Mouse (Mus musculus) gastrocnemius, postnatal 36 days (tissue): ENCODE results near the gene Hoxd12. TPM values are rescaled to one million over a fixed set of nuclear protein-coding genes. Genes with fewer than 3 reads are reported as not detected.
A peak's percentile ranks its signal among the peaks of the same experiment; 100 is the strongest.

Experiments used
- DNase-seq, 2 experiments: peaks; one replicate each; pipeline ENCODE4 v3.0.0; 2022
- intact Hi-C: fragments of 180-260 bp; cut with DNase I; formaldehyde crosslinking; loops from one replicate; pipeline ENCODE4 v1.15.1; 2025
- total RNA-seq, 2 experiments: library from RNA; stranded (reverse); gene quantifications; 2 replicates each; pipeline ENCODE4 v1.2.3; 2021

Gene Hoxd12
- total RNA-seq, 2 experiments from 2014 or later = not detected

DNA sequence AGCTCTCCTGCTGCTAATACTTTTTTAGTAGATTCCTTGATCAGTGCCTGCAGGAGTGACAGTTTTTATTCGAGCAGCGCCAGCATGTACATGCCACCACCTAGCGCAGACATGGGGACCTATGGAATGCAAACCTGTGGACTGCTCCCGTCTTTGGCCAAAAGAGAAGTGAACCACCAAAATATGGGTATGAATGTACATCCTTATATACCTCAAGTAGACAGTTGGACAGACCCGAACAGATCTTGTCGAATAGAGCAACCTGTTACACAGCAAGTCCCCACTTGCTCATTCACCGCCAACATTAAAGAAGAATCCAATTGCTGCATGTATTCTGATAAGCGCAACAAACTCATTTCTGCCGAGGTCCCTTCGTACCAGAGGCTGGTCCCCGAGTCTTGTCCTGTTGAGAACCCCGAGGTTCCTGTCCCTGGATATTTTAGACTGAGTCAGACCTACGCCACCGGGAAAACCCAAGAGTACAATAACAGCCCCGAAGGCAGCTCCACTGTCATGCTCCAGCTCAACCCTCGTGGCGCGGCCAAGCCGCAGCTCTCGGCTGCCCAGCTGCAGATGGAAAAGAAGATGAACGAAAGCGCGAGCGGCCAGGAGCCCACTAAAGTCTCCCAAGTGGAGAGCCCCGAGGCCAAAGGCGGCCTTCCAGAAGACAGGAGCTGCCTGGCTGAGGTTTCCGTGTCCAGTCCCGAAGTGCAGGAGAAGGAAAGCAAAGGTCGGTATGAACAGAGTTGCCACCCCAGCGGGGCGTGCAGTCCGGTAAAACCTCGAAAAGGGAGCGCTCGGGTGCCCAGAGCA, 17.4 kb downstream of the Hoxd12 start:
- intact Hi-C loops = no loop called here
- no peak for DNase-seq

DNA sequence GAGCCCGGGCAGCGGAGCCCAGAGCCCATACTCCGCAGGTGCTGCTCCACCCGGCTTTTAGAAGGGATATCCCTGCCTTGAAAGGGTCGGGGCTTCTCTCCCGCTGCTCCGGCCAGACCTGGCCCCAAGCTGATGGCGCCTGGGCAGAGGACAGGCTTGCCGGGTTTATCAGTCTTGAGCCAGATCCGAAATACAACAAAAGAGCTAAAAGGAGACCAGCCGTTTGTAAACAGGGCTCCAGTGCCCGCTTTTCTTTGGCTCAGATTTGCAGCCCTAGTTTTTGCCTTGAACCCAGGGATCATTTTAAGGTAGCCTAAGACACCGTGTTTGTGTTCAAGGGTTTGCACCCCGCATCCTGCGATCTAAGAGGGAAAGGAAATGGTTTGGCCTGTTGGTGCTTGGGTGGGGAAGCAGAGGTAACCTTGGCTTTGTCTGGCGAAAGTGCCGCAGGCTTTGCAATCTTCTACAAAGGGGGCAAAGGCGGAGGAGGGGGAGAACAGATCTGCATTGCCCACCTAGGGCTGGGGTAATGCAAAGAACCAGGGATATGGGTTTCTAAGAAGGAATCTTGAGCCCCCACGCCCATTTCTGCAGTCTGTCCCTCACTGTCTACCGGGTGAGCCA, 18.1 kb downstream of the Hoxd12 start:
- DNase-seq = no peak
- intact Hi-C loops = no loop called here

DNA sequence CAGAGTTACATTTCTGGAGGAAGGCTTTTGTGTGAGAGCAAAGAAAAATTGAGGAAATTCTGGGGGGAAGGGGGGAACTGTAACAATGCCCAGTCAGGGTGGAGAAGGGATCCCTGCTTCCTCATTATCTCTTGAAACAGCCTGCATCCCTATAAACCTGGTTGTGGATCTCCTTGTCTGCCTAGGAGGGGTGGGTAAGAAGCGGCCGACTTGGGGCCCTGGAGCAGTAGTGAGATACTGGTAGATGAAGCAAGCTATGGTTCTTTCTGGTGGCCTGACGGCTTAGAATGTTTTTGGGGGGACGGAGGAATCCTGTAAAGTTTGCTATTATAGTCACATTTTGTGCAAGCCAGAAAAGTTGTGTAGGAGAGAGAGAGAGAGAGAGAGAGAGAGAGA, 18.6 kb downstream of the Hoxd12 start:
- intact Hi-C loops = no loop called here
- DNase-seq = no peak

DNA sequence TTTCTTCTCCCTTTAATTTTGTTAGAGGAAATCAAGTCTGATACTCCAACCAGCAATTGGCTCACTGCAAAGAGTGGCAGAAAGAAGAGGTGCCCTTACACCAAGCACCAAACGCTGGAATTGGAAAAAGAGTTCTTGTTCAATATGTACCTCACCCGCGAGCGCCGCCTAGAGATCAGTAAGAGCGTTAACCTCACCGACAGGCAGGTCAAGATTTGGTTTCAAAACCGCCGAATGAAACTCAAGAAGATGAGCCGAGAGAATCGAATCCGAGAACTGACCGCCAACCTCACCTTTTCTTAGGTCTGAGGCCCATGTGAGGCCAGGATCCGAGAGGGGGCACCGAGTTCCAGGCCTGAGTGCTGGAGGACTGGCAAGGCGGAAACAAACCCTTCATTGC, 19.3 kb downstream of the Hoxd12 start:
- no peak for DNase-seq
- intact Hi-C loops = no loop called here

DNA sequence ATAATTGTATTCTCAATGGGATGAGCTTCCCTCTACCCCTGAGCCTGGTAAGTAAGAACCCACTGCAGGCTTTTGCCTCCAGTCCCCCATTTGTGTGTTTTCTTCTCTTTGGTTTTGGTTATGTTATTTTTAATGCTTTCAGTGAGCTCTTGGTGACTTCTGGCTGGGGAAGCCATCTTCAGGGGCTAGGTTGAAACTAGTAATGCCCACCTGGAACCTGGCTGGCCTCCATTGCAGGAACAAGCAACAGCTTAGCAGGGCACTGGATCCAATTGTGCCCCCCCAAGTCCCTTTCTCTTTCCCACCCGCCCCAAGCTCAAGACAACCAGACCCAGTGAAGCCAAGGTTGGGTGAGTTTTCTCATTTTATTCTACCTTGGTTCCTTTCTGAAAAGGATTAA, 20.6 kb downstream of the Hoxd12 start:
- no peak for DNase-seq
- intact Hi-C loops = loop anchor here (5.0 kb wide), 1 partner anchor 617 kb away; no protein-coding TSS in a partner anchor

DNA sequence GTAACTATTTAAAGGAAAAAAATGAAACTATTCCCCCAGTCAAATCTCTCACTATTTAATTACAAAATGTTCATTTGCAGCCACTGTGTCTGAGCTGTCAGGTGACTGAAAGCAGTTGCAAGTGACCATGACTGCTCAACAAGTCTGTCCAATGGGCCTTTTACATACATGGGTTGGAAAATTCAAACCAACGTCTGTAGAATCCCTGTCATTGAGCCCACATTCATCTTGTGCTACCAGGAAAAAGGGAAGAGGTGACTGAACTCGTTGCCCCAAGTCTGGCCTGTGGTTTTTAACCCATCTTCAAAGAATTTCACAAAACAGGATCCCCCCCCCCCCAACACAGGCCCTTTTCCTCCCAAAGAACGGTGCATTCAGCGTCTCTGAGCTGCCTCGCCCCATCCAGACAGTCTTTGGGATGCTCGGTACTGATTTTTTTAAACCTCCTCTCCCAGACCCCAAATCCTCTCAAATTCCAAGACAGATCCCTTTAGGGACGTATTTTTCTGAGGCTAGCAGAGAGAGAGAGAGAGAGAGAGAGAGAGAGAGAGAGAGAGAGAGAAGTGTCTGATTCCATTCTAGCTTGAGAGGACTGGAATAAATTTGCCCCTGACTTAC, 21.1 kb downstream of the Hoxd12 start:
- intact Hi-C loops = loop anchor here (5.0 kb wide), 1 partner anchor 616 kb away; no protein-coding TSS in a partner anchor

DNA sequence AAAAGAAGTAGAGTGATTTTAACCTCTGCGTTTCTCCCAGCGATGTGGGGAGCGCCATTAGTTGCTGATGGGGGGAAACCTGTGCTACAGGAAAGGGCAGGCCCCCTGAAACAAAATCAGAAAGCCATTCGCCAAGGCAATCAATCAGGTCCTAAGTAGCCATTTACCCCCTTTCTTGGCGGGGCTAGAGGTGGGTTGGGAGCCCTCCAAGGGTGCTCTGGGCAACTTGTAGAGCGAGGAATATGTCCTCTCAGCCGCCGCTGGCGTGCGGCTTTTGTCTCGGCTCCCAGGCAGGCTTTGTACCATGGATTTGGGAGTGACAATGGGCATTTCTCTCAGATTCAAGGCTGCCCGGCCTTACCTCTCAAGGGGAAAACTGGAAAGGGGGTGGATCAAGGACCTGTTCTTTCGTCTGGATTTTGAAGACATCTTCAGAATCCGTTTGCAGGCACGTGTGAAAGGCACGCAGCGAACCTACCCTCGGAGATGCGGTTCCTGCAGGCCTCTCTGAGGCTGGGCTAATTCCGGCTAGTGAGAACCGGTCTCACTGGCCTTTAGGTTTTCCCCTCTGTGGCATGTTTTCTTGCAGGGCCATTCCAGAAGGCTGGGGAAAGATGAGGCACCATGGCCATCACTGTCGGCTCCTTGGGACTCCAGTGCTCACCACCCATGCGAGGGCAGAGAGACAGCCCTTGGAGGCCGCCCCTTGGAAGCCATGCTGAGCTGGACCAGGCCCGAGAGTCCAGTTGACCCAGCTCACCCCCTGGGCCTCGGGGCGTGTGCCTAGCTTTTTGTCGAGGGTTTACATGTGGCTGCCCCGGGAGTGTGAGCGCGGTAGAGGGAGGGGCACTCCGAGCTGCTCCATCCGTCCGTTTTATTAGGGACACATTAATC, 21.9 kb downstream of the Hoxd12 start:
- no peak for DNase-seq
- intact Hi-C loops = loop anchor here (5.0 kb wide), 1 partner anchor 616 kb away; no protein-coding TSS in a partner anchor

More for the DNA sequence above, 21.1 kb downstream of the Hoxd12 start:
- no peak for DNase-seq

DNA sequence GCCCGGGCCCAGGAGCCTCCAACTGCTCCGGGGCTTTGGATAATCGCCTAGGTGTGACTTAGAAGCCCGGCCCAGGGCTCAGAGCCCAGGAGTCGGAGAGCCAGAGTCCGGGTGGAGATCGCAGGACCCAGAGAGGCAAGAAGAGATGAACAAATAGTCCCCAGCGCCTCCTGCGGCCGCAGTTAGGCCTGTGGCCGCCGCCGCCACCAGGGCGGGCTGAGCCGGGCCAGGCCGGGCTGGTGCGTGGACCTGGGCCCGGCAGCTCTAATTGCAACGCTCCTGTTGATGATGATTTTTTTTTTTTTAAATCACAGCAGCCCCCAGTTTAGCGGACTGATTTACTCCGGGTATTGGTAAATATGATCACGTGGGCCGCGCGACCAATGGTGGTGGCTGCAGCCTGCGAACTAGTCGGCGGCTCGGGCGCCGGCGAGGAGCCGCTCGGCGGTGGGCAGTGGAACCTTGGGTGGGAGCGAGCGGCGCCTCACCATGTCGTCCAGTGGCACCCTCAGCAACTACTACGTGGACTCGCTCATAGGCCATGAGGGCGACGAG, 22.8 kb downstream of the Hoxd12 start, which contains the start of gene Hoxd9:
TSS of gene Hoxd9 (plus strand) at position 161 of the 555 bp plus-strand sequence.
- intact Hi-C loops = loop anchor here (5.0 kb wide), 1 partner anchor 615 kb away; no protein-coding TSS in a partner anchor
- peak; percentile 71 to 73 for DNase-seq

DNA sequence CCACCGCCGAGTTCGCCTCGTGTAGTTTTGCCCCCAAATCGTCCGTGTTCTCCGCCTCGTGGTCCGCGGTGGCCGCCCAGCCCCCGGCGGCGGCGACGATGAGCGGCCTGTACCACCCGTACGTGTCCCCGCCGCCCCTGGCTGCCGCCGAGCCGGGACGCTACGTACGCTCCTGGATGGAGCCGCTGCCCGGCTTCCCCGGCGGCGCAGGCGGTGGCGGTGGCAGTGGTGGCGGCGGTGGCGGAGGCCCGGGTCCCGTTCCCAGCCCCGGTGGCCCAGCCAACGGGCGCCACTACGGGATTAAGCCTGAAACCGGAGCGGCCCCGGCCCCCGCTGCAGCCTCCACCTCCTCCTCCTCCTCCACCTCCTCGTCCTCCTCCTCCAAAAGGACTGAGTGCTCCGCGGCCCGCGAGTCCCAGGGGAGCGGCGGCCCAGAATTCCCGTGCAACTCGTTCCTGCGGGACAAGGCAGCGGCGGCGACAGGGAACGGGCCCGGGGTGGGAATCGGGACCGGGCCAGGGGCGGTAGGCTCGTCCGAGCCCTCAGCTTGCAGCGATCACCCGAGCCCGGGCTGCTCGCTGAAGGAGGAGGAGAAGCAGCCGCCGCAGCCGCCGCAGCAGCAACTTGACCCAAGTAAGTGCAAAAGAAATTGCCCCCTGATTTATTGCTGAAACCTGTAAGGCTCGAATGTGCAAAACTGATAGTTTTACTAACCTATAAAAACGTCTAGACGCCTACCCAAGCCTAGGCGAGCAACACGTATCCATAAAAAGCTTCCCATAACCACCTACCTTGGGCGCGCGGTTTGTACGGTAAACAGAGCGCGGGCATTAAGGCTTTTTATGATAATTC, 23.6 kb downstream of the Hoxd12 start:
- DNase-seq = peak; percentile 51 to 61
- intact Hi-C loops = loop anchor here (5.0 kb wide), 1 partner anchor 614 kb away; no protein-coding TSS in a partner anchor

DNA sequence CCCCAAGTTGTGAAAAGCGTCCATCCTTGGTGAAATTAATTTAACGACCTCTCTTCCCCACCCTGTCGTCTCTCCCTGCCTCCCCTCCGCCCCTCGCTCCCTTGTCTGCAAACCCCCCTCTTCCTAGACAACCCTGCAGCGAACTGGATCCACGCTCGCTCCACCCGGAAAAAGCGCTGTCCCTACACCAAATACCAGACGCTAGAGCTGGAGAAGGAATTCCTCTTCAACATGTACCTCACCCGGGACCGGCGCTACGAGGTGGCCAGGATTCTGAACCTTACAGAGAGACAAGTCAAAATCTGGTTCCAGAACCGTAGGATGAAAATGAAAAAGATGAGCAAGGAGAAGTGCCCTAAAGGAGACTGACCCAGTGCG, 24.2 kb downstream of the Hoxd12 start:
- no peak for DNase-seq
- intact Hi-C loops = loop anchor here (5.0 kb wide), 1 partner anchor 613 kb away; no protein-coding TSS in a partner anchor

DNA sequence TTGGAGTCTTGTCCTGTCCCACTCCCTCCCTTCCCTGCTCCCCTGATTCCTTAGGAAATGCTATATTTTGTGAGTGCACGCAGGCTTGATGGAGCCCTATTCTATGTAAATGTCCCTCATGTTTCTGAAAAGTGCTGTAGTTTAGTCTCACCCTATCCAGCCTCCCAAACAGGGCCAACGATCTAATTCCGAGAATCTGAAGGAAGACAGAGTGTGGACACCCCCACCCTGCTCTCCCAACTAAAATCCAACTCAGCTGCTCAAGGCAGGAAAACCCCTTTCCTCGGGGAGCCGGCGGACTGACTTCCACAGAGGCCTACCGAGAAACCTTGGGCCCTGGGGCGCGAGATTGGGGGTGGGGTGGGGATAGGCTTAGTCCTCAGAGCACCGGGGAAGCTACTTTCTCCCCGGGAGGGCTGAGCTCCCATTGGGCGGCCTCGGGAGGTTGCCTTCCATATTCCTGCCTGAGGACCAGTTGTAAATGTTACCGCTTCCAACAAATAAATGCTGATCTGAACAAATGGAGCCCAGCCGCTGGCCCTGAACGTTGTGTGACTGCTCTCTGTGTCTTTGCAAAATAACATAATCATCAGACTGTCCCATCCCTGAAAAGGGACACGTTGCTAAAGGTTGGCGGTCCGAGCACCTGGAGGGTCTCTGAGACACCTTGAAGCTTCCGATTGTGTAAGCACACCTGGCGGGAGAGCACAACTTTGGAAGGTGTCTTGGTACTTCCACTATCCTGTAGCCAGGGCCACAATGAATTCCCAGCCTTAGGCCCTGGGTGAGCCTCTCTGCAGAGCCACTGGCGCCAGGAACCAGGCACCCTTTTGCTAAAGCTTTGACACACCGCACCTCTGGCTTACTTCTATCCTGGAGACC, 25.1 kb downstream of the Hoxd12 start:
- intact Hi-C loops = loop anchor here (5.0 kb wide), 4 partner anchors 262 to 612 kb away; no protein-coding TSS in a partner anchor
- DNase-seq = no peak

DNA sequence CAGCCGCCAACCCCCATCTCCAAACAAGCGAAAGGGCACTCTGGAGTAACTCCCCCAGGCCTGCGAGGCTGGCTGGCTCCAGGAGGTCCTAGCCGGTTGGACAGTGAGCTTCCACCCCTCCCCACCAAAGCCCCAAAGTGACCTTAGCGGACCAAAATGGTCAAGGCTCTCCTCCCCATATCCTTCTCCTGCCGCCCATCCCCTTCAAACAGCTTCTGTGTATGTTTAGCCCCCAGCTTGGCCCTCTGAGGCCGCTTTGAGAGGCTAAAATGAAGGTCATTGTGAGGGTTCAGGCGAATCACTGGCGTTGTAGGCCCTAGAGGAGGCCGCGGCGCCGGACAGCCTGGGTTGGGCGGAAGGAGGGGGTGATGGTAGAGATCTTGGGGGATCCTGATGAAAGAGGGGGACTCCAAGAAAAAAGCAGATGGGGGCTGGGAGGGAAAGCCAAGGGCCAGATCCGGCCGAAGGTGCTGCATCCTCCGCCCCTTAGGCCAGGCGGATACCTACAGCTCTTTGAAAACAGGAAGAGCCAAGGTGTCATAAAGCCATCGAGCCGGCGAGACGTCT, 25.8 kb downstream of the Hoxd12 start:
- no peak for DNase-seq
- intact Hi-C loops = loop anchor here (5.0 kb wide), 3 partner anchors 262 to 452 kb away; no protein-coding TSS in a partner anchor

DNA sequence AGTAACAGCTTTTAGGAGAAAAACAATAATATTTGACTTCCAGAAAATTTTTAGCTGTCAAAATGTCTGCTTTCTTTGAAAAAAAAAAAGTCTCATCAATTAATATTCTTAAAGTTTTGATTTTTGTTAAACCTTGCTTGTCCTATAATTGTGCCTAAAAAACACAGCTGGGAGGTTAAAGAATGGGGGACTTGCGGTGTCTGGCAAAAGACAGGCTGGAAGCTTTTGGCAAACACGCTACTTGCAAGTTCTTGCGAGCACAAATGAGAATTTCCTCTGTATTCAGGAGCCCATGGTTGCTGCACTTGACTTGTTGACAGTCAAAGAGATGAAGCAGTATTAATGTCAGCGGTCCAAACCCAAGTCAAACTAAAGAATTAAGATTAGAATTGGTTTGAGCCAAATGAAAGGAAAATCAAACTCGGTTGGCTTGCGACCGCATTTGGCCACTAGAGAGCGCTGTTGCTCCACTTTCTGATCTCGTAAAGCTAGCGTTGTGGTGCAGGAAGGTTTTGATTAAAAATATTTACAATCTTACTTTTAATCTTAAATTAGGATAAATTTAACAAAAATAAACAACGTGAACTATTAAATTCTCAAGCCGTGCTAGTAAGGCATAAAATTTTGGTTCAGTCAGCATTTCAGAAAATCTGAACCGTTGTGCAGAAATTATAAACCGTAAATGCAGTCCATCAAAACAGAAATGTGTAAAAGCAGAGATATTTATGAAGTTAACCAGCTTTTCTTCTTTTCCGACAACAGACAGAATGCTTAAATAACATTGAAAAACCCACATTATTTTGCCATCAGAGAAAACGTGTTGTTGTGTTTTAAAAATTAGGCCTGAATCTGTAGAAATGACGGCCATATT, 27.4 kb downstream of the Hoxd12 start:
- peak; percentile 64 to 67 for DNase-seq

DNA sequence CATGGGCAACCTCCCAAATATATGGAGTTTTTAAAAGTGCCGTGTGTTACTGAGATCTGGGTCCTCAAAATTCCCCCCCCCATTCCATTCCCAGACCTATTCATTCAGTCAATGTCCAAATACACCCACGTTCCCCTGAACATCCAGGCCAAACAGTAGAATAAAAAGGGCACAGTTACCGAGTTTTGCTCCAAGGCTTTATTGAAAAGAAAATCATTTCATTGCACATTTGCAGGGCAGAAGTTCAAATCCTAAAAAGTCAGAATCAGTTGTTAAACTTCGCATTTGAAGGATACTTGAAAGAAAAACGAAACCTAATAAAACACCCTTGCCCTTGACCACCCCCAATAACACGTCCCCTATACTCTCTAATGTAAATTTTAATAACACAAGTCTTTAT, 28.0 kb downstream of the Hoxd12 start:
- no peak for DNase-seq
- intact Hi-C loops = loop anchor here (2.0 to 5.0 kb wide), 4 partner anchors 259 to 449 kb away; no protein-coding TSS in a partner anchor

More for the DNA sequence above, 27.4 kb downstream of the Hoxd12 start:
- intact Hi-C loops = loop anchor here (2.0 to 5.0 kb wide), 4 partner anchors 260 to 450 kb away; no protein-coding TSS in a partner anchor

DNA sequence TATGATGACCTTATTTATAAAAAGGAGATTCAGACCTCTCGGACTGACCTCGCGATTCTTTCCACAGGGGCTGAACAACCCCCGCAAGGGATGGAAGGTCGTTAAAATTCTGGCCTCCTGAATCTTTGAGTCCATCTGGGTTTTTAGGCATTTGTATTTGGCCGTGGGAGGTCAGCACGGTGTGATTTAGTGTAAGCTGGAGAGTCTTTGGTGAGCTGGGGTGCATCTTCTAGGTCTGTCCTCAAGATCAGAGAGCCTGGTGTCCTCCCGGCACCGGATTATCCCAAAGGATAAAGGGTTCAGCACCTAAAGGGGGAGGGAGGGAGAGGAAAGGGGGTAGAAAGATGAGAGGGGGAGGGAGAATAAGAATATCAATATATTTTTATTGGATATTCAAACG, 28.5 kb downstream of the Hoxd12 start:
- DNase-seq = no peak
- intact Hi-C loops = loop anchor here (2.0 to 5.0 kb wide), 4 partner anchors 259 to 449 kb away; no protein-coding TSS in a partner anchor
